In the genomic region with DNA sequence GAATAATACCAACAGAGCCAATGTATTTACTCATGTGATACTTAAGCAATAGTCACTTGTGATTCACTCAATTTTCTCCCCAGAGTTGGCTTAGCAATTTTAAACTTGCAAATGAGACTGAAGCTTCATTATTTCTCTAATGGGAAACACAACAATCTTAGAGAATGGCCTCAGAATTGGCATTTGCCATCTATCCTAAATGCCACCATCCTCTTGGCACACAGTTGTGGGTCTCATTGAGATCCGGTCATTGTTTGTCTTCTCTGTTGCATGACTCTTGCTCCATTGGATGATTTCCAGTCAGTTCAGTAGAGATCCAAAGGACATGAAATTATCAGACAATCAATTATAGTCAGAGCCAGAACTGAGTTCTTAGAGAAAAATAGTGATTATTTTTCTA, we compare ENCODE assay signal across 24 mouse cellular contexts.
DNase-seq lines count a peak whose midpoint lies in the region; TF ChIP-seq lines count a peak whose summit lies in the region.
"Had no signal": no experiment of that assay in that cellular context is flagged by ENCODE, and none has a peak within 500 bp of the region (broad histone marks: within the 10 kb centered on the region; RNA-seq: fewer than 3 reads in every experiment).

No protein-coding gene starts in this region.

- no peak overlapping the region for H3K4me3 ChIP-seq in liver, adult 2 months (ENCODE audit: insufficient read depth, low read depth, low read length)
- H3K4me3 ChIP-seq: embryonic facial prominence, embryonic 13.5 days; embryonic facial prominence, embryonic 15.5 days; forebrain, embryonic 13.5 days; forebrain, embryonic 15.5 days had no signal

- peak; percentile 34 for DNase-seq in liver, adult 2 months (ENCODE audit: extremely low read depth, low read depth, low spot score)
- DNase-seq in liver: no peak
- DNase-seq in Muller cell, postnatal 12 days (ENCODE audit: inconsistent ontology term): peak; percentile 93
- DNase-seq in brain, embryonic 14.5 days (ENCODE audit: low read depth): peak; percentile 14
- DNase-seq in right cerebral cortex, adult 18-20 months: no peak
- DNase-seq in layer of hippocampus, postnatal 36 days: no peak
- DNase-seq: adrenal gland, adult 2 months; adrenal gland, postnatal 10 days; adrenal gland, postnatal 25 days; B cell, adult 2 months; cerebellum, adult 11 months; cerebellum, adult 18-20 months; cerebellum, adult 8-10 months; cerebellum, adult 9-11 months; cerebellum, postnatal 14 days; cerebellum, postnatal 36 days; embryo, embryonic 11 days; forebrain, postnatal 0 days had no signal

- H3K27me3 ChIP-seq in liver, adult 2 months (ENCODE audit: control insufficient read depth, insufficient read depth, low read length): no peaks in the 10 kb centered on the region
- H3K27me3 ChIP-seq: CH12.LX; embryonic facial prominence, embryonic 13.5 days; embryonic facial prominence, embryonic 15.5 days; forebrain, embryonic 13.5 days; forebrain, embryonic 15.5 days had no signal

- H3K36me3 ChIP-seq in liver, adult 2 months (ENCODE audit: control insufficient read depth, insufficient read depth, low read length): no peaks in the 10 kb centered on the region
- H3K36me3 ChIP-seq: embryonic facial prominence, embryonic 13.5 days; embryonic facial prominence, embryonic 15.5 days; forebrain, embryonic 15.5 days; G1E had no signal

- no peak for TF ChIP-seq POLR2A in liver, adult 2 months (IDR thresholded peaks at IDR 0.05; ENCODE audit: extremely low read depth, insufficient read depth, low read length)
- no peak for TF ChIP-seq POLR2A in brain, embryonic 14.5 days (IDR thresholded peaks at IDR 0.05; ENCODE audit: borderline replicate concordance, extremely low read depth, insufficient read depth, insufficient read length, poor library complexity, severe bottlenecking)

- no peak for TF ChIP-seq CTCF in liver, adult 2 months (IDR thresholded peaks at IDR 0.05; ENCODE audit: low read depth, low read length)
- no peak for TF ChIP-seq CTCF in brain, embryonic 14.5 days (IDR thresholded peaks at IDR 0.05; ENCODE audit: borderline replicate concordance, extremely low read depth, insufficient read depth, insufficient read length)

- WGBS in liver, adult 2 months: 33% methylated on average over 1 of the region's 1 CpGs

- no peaks in the 10 kb centered on the region for H3K4me1 ChIP-seq in liver, adult 2 months (ENCODE audit: control insufficient read depth, insufficient read depth, low read length)
- H3K4me1 ChIP-seq: embryonic facial prominence, embryonic 13.5 days; embryonic facial prominence, embryonic 15.5 days; forebrain, embryonic 13.5 days; forebrain, embryonic 15.5 days had no signal

- H3K79me2 ChIP-seq in liver, adult 2 months (ENCODE audit: control insufficient read depth, insufficient read depth, low read length): no peaks in the 10 kb centered on the region

- H3K9ac ChIP-seq in liver, adult 2 months (ENCODE audit: low read depth, low read length): no peak overlapping the region
- H3K9ac ChIP-seq: embryonic facial prominence, embryonic 13.5 days; embryonic facial prominence, embryonic 15.5 days; forebrain, embryonic 13.5 days; forebrain, embryonic 15.5 days; forebrain, postnatal 0 days had no signal

- no peak overlapping the region for H3K27ac ChIP-seq in liver, adult 2 months (replicated peaks; ENCODE audit: insufficient read depth, low read depth, low read length)
- H3K27ac ChIP-seq: embryonic facial prominence, embryonic 13.5 days; embryonic facial prominence, embryonic 15.5 days; forebrain, embryonic 13.5 days; forebrain, embryonic 15.5 days had no signal

Comparison
In these comparisons a context has a peak if more than half of its experiments do, and no peak if none do; other contexts are left out.
1. DNase-seq: peak in liver, adult 2 months (single experiment), Muller cell, postnatal 12 days (single experiment) and brain, embryonic 14.5 days (single experiment); none in liver (single experiment), right cerebral cortex, adult 18-20 months (single experiment) and layer of hippocampus, postnatal 36 days (0 of 2).